Mouse (Mus musculus): Measurements from ENCODE around the gene Sp6. TPM values are rescaled to one million over a fixed set of nuclear protein-coding genes. Genes with fewer than 3 reads are reported as not detected.

The Sp6 gene
- polyA plus RNA-seq, 1 experiment from 2014 or later, result 2.2 TPM

DNA sequence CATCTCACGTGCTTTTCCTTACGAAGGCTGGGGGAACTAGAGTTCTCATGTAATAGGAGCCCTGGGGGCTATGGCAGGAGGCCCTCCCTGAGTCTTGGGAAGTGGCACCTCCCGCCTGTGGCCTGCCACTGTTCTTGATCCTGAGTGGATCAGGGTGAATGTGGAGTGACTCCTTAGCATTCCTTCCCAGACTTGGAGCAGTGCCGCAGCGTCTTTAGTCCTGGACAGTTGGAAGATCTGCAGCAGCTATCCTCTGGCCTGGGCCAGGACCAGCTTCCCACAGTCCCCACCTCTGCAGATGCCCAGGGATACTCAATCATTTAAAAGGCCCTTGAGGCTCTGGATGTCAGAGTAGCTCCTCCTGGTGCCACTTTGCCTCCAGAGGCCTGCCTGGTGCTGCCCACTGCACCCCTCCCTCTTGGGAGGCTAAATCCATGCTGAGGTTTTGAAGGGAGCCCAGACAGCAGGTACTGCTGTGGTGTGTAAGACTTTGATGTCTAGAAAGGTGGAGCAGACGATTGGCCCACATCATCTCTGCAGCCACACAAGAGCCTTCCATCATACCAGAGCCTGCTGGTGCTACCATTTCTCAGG, 36.4 kb downstream of the Sp6 start:
- H3K27me3 ChIP-seq, result no peaks in the 10 kb centered on the region
- no peak overlapping the region for H3K9ac ChIP-seq
- no peak overlapping the region for H3K4me2 ChIP-seq (replicated peaks)
- H3K4me1 ChIP-seq, result peaks cover 19% of the 10 kb centered on the region
- H3K4me3 ChIP-seq, result no peak overlapping the region
- no peak for ATAC-seq (ENCODE audit: insufficient number of reproducible peaks, insufficient read depth, low FRiP score, low TSS enrichment)
- H3K9me3 ChIP-seq, result no peaks in the 10 kb centered on the region
- no peak overlapping the region for H3K27ac ChIP-seq
- peaks cover 40% of the 10 kb centered on the region for H3K36me3 ChIP-seq
- 71% methylated on average over 6 of the region's 6 CpGs for WGBS

- peak within 1 kb of the TSS; percentile 96 for H3K4me2 ChIP-seq (replicated peaks)
- no peak within 1 kb of the TSS for H3K27ac ChIP-seq
- ATAC-seq (ENCODE audit: insufficient number of reproducible peaks, insufficient read depth, low FRiP score, low TSS enrichment), result peak; percentile 55; the same call in 1 of the 2 replicates
- peak within 1 kb of the TSS; percentile 70 for H3K4me3 ChIP-seq
- WGBS, result 9% methylated on average over 18 of the region's 18 CpGs
- peaks cover 19% of the 10 kb centered on the region for H3K4me1 ChIP-seq
- no peaks in the 10 kb centered on the region for H3K27me3 ChIP-seq
- H3K9ac ChIP-seq, result peak within 1 kb of the TSS; percentile 81
- no peaks in the 10 kb centered on the region for H3K9me3 ChIP-seq
- H3K36me3 ChIP-seq, result peaks cover 40% of the 10 kb centered on the region
Measured at GRCm38 (mm10) chr11:97050216-97050943, 37.2 kb downstream of the Sp6 start, which contains the start of gene Osbpl7. Gene Osbpl7 (plus strand): TSS chr11:97050628.

DNA sequence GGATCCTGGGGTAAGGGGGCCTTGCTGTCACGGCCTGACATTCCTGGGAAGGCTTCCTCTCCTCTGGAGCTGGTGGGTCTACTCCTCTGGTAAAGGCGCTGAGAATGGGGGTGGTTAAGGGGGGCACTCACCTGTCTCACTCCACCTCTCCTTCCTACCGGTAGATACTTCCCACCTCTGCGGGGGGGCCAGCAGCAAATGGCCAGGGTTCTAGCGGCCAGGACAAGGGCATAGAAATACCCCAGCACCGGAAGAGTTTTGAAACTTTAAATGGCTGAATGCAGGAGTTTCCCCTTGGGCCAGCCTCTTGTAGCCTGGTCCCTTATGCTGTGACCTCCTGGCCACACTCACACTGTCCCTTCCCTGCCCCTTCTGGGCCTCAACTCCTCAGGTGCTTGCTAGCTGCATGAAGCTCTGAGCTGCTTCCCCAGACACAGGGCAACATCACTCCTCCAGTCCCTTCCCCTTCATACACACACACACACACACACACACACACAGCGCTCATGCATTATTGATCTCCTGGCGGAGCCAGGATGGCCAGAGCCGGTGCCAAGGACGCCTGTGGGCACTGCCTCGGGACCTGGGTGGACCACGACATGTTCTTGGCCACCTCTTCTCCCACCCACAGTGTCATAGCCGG, 37.9 kb downstream of the Sp6 start:
- no peak for ATAC-seq (ENCODE audit: insufficient number of reproducible peaks, insufficient read depth, low FRiP score, low TSS enrichment)
- H3K27ac ChIP-seq, result no peak overlapping the region
- no peaks in the 10 kb centered on the region for H3K9me3 ChIP-seq
- no peaks in the 10 kb centered on the region for H3K27me3 ChIP-seq
- H3K4me2 ChIP-seq (replicated peaks), result peak overlapping the region; percentile 96
- H3K36me3 ChIP-seq, result peaks cover 44% of the 10 kb centered on the region
- H3K4me1 ChIP-seq, result peaks cover 19% of the 10 kb centered on the region
- 24% methylated on average over 13 of the region's 13 CpGs for WGBS
- H3K4me3 ChIP-seq, result peak overlapping the region; percentile 70
- H3K9ac ChIP-seq, result peak overlapping the region; percentile 81

GRCm38 (mm10) chr11:97052219-97052646, 39.0 kb downstream of the Sp6 start:
- H3K4me1 ChIP-seq, result peaks cover 19% of the 10 kb centered on the region
- peak overlapping the region; percentile 81; the same call in 1 of the 2 replicates for H3K9ac ChIP-seq
- H3K4me2 ChIP-seq (replicated peaks), result peak overlapping the region; percentile 96
- peaks cover 54% of the 10 kb centered on the region for H3K36me3 ChIP-seq
- H3K27me3 ChIP-seq, result no peaks in the 10 kb centered on the region
- ATAC-seq (ENCODE audit: insufficient number of reproducible peaks, insufficient read depth, low FRiP score, low TSS enrichment), result no peak
- WGBS, result 38% methylated on average over 11 of the region's 11 CpGs
- H3K9me3 ChIP-seq, result no peaks in the 10 kb centered on the region
- no peak overlapping the region for H3K27ac ChIP-seq
- H3K4me3 ChIP-seq, result no peak overlapping the region; the same call in 1 of the 2 replicates

- Histone ChIP-seq H3K9ac (no peak overlapping the region), H3K36me3 (peaks cover 40% of the 10 kb centered on the region), H3K4me1 (no peaks in the 10 kb centered on the region), H3K4me3 (no peak overlapping the region), H3K9me3 (no peaks in the 10 kb centered on the region), H3K27ac (peak overlapping the region; percentile 52), H3K27me3 (no peaks in the 10 kb centered on the region), H3K4me2 (replicated peaks) (no peak overlapping the region)
- 34% methylated on average over 9 of the region's 9 CpGs for WGBS
- ATAC-seq (ENCODE audit: insufficient number of reproducible peaks, insufficient read depth, low FRiP score, low TSS enrichment), result no peak
Measured at GRCm38 (mm10) chr11:97063274-97063920, 50.2 kb downstream of the Sp6 start.

DNA sequence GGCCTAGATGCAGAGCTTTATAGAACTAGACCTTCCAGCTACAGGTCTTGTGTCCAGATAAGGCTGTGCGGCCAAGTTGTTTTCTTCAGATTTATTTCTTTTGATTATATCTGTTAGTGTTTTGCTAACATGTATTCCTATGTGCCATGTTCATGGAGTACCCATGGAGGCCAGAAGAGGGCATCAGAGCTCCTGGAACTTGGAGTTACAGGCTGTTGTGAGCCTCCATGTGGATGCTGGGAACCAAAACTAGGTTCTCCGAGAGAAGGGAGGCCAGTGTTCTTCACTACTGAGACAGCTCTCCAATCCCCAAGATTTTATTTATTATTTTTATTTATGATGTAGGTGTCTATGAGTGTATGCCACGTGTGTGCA, 50.7 kb downstream of the Sp6 start:
- Histone ChIP-seq H3K9ac (no peak overlapping the region), H3K9me3 (no peaks in the 10 kb centered on the region), H3K27me3 (no peaks in the 10 kb centered on the region), H3K36me3 (peaks cover 41% of the 10 kb centered on the region), H3K4me3 (no peak overlapping the region), H3K4me2 (replicated peaks) (no peak overlapping the region), H3K27ac (peak overlapping the region; percentile 52), H3K4me1 (no peaks in the 10 kb centered on the region)
- WGBS, result 88% methylated on average over 3 of the region's 3 CpGs
- no peak for ATAC-seq (ENCODE audit: insufficient number of reproducible peaks, insufficient read depth, low FRiP score, low TSS enrichment)

GRCm38 (mm10) chr11:97065538-97066295, 52.5 kb downstream of the Sp6 start:
- Histone ChIP-seq H3K4me1 (no peaks in the 10 kb centered on the region), H3K9me3 (no peaks in the 10 kb centered on the region), H3K27ac (no peak overlapping the region), H3K9ac (no peak overlapping the region), H3K36me3 (peaks cover 30% of the 10 kb centered on the region), H3K4me3 (no peak overlapping the region), H3K4me2 (replicated peaks) (no peak overlapping the region), H3K27me3 (no peaks in the 10 kb centered on the region)
- WGBS, result 91% methylated on average over 12 of the region's 12 CpGs
- ATAC-seq (ENCODE audit: insufficient number of reproducible peaks, insufficient read depth, low FRiP score, low TSS enrichment), result no peak

DNA sequence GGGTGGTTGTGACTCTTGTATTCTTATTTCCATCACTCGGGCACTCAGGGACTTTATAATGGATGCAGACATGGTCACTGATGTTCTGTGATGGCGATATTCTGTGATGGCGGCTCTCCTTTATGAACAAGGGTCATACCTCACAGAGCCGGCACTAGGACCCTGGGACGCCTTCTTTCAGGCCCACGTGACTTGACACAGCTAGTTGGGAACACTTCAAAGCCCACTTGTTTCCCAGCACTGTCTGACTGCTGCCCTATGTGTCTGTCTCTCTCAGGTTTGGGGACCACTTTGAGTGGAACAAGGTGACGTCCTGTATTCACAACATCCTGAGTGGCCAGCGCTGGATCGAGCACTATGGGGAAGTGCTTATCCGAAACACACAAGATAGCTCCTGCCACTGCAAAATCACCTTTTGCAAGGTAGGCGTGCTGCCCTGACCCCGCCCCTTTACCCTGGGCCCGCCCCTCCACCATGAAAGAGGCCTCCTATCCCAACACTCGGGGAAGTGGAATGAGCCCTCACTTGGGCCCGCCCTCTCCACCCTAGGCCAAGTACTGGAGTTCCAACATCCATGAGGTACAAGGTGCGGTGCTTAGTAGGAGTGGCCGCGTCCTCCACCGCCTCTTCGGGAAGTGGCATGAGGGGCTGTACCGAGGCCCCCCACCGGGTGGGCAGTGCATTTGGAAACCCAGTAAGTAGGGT, 53.6 kb downstream of the Sp6 start:
- WGBS, result 46% methylated on average over 22 of the region's 22 CpGs
- peaks cover 20% of the 10 kb centered on the region for H3K36me3 ChIP-seq
- H3K27me3 ChIP-seq, result no peaks in the 10 kb centered on the region
- H3K4me3 ChIP-seq, result no peak overlapping the region
- no peak overlapping the region for H3K4me2 ChIP-seq (replicated peaks)
- no peak overlapping the region for H3K27ac ChIP-seq
- H3K4me1 ChIP-seq, result no peaks in the 10 kb centered on the region
- no peak for ATAC-seq (ENCODE audit: insufficient number of reproducible peaks, insufficient read depth, low FRiP score, low TSS enrichment)
- H3K9ac ChIP-seq, result no peak overlapping the region
- H3K9me3 ChIP-seq, result no peaks in the 10 kb centered on the region

GRCm38 (mm10) chr11:97069333-97069732, 56.1 kb downstream of the Sp6 start:
- ATAC-seq (ENCODE audit: insufficient number of reproducible peaks, insufficient read depth, low FRiP score, low TSS enrichment), result no peak
- H3K9ac ChIP-seq, result no peak overlapping the region
- no peak overlapping the region for H3K4me2 ChIP-seq (replicated peaks)
- no peaks in the 10 kb centered on the region for H3K4me1 ChIP-seq
- H3K27me3 ChIP-seq, result no peaks in the 10 kb centered on the region
- 79% methylated on average over 1 of the region's 1 CpGs for WGBS
- H3K27ac ChIP-seq, result no peak overlapping the region
- peaks cover 17% of the 10 kb centered on the region for H3K36me3 ChIP-seq
- H3K9me3 ChIP-seq, result no peaks in the 10 kb centered on the region
- no peak overlapping the region for H3K4me3 ChIP-seq

DNA sequence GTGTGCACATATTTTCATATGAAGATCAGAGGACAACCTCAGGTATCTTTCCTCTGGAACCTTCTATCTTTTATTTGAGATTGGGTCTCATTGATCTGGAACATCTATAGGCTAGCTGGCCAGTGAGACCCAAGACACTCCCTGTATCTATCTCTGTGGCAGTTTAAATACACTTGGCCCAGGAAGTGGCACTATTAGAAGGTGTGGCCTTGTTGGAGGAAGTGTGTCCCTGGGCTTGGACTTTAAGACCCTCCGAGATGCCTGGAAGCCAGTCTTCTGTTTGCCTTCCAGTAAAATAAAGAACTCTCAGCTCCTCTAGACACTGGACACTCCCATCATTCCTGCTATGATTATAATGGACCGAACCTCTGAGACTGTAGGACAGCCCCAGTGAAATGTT, 56.6 kb downstream of the Sp6 start:
- H3K4me1 ChIP-seq, result no peaks in the 10 kb centered on the region
- H3K4me2 ChIP-seq (replicated peaks), result no peak overlapping the region
- H3K27ac ChIP-seq, result no peak overlapping the region
- H3K9ac ChIP-seq, result no peak overlapping the region
- peaks cover 15% of the 10 kb centered on the region for H3K36me3 ChIP-seq
- 83% methylated on average over 2 of the region's 2 CpGs for WGBS
- ATAC-seq (ENCODE audit: insufficient number of reproducible peaks, insufficient read depth, low FRiP score, low TSS enrichment), result no peak
- no peaks in the 10 kb centered on the region for H3K27me3 ChIP-seq
- H3K4me3 ChIP-seq, result no peak overlapping the region
- no peaks in the 10 kb centered on the region for H3K9me3 ChIP-seq

GRCm38 (mm10) chr11:97071129-97071528, 57.9 kb downstream of the Sp6 start:
- Histone ChIP-seq H3K9me3 (no peaks in the 10 kb centered on the region), H3K36me3 (peaks cover 15% of the 10 kb centered on the region), H3K27me3 (no peaks in the 10 kb centered on the region), H3K27ac (no peak overlapping the region), H3K4me2 (replicated peaks) (no peak overlapping the region), H3K9ac (no peak overlapping the region), H3K4me1 (no peaks in the 10 kb centered on the region), H3K4me3 (no peak overlapping the region)
- 73% methylated on average over 1 of the region's 1 CpGs for WGBS
- no peak for ATAC-seq (ENCODE audit: insufficient number of reproducible peaks, insufficient read depth, low FRiP score, low TSS enrichment)

All from embryonic facial prominence, embryonic 12.5 days (tissue).